Mouse (Mus musculus) forebrain, embryonic 13.5 days (tissue): ENCODE measurements around the gene Gm17027. TPM values are rescaled to one million over a fixed set of nuclear protein-coding genes. Genes with fewer than 3 reads are reported as not detected.
"Not testable (repeated sequence)": the region's sequence is repeated elsewhere in the genome, so short reads cannot be mapped to it uniquely, and the experiment has no call there.

Experiments used
- ATAC-seq: fragments of 200-750 bp; cut with Nextera tagmentation; 2 replicates; pipeline ENCODE4 v1.8.0; 2017
- H3K27ac ChIP-seq: fragments of 300-500 bp; sonication (generic); 2 replicates; pipeline ENCODE4 v1.5.1; 2015; ENCODE audit warnings: inconsistent platforms, mild to moderate bottlenecking, moderate library complexity
- H3K27me3 ChIP-seq: fragments of 300-500 bp; sonication (generic); 2 replicates; pipeline ENCODE4 v1.6.1; 2015; ENCODE audit warnings: mild to moderate bottlenecking, inconsistent platforms
- H3K36me3 ChIP-seq: fragments of 300-500 bp; sonication (generic); 2 replicates; pipeline ENCODE4 v1.6.1; 2015; ENCODE audit warnings: mild to moderate bottlenecking, inconsistent platforms; ENCODE audit not compliant: poor library complexity, severe bottlenecking
- H3K4me1 ChIP-seq: fragments of 300-500 bp; sonication (generic); 2 replicates; pipeline ENCODE4 v1.6.1; 2015; ENCODE audit warnings: inconsistent platforms
- H3K4me2 ChIP-seq: fragments of 300-500 bp; sonication (generic); 2 replicates; pipeline ENCODE4 v1.6.1; 2015; ENCODE audit warnings: inconsistent platforms, mild to moderate bottlenecking, moderate library complexity
- H3K4me3 ChIP-seq: fragments of 300-500 bp; sonication (generic); 2 replicates; pipeline ENCODE4 v1.5.1; 2015; ENCODE audit warnings: mild to moderate bottlenecking, inconsistent platforms
- H3K9ac ChIP-seq: fragments of 300-500 bp; sonication (generic); 2 replicates; pipeline ENCODE4 v1.6.1; 2015; ENCODE audit warnings: mild to moderate bottlenecking, inconsistent platforms
- H3K9me3 ChIP-seq: fragments of 300-500 bp; sonication (generic); replicated peaks from 2 replicates; pipeline ENCODE4 v1.6.1; 2016; ENCODE audit warnings: inconsistent platforms
- WGBS: fragments of 180-500 bp; shearing (Covaris S2); methylation state at CpG from one replicate; pipeline ENCODE4 v1.1.7; 2015; 5-methylcytosine and 5-hydroxymethylcytosine counted together
- polyA plus RNA-seq: library from polyadenylated mRNA; unstranded; fragments of >200 nt; fragmentation: Nextera tagmentation; extraction: Ambion mirVana; gene quantifications from 2 replicates; pipeline ENCODE4 v1.2.1, GENCODE M21; 2015

Gm17027 gene
- not detected in 2 replicates for polyA plus RNA-seq

DNA sequence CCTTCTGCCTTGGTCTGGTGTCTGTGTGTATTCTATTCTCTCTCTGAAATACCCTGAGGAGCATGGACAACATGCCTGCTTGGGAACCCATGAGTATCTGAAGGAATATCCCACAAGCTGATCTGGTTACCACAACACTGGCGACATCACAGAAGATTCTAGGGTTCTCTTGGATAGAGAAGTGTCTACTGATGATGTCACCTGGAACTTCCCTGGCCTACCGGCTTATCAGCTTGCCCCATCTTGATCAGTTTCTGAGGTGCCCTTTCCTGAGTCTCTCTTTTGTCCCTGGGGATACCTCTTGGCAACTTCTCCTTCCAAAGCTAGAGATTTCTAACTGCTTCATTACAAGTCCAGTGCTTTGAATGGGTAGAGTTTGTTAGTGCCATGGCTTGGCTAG lies at the start of gene Gm17027:
Gene Gm17027, minus strand, starts transcription at position 101 of the 400 bp plus-strand sequence.
- 78% methylated on average over 1 of the region's 2 CpGs for WGBS
- H3K4me2 ChIP-seq, H3K27me3 ChIP-seq, H3K4me3 ChIP-seq, H3K9me3 ChIP-seq, H3K4me1 ChIP-seq, H3K36me3 ChIP-seq, ATAC-seq, H3K27ac ChIP-seq, H3K9ac ChIP-seq: not testable (repeated sequence)

DNA sequence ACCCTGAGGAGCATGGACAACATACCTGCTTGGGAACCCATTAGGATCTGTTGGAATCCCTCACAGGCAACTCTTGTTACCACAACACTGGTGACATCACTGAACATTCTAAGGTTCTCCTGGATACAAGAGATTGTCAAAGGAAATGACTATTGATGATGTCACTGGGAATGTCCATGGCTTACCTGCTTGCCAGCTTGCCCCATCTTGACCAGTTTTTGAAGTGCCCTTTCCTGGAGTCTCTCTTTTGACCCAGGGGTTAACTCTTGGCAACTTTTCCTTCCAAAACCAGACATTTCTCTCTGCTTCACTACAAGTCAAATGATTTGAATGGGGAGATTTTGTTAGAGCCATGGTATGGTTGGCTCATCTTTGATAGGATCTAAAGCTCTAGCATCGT lies 28.3 kb upstream of the Gm17027 start, which contains the start of gene Gm3573:
Gene Gm3573, minus strand, starts transcription at position 101 of the 400 bp plus-strand sequence.
- not testable (repeated sequence) for H3K4me3 ChIP-seq, ATAC-seq

DNA sequence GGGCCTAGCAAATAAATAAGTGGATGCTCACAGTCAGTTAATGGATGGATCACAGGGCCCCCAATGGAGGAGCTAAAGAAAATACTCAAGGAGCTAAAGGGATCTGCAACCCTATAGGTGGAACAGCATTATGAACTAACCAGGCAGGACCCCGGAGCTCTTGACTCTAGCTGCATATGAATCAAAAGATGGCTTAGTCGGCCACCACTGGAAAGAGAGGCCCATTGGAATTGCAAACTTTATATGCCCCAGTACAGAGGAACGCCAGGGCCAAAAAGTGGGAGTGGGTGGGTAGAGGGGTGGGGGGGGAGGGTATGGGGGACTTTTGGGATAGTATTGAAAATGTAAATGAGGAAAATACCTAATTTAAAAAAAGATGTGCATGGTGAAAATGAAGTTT lies 21.5 kb upstream of the Gm17027 start:
- H3K4me1 ChIP-seq, H3K27me3 ChIP-seq, H3K4me2 ChIP-seq, H3K4me3 ChIP-seq, H3K9ac ChIP-seq, H3K36me3 ChIP-seq, H3K27ac ChIP-seq, H3K9me3 ChIP-seq, ATAC-seq: not testable (repeated sequence)
- WGBS, result 74% methylated on average over 3 of the region's 3 CpGs

More for the DNA sequence above, 28.3 kb upstream of the Gm17027 start, which contains the start of gene Gm3573:
- H3K9me3 ChIP-seq, H3K27me3 ChIP-seq, H3K9ac ChIP-seq, H3K4me1 ChIP-seq, H3K36me3 ChIP-seq, H3K27ac ChIP-seq, H3K4me2 ChIP-seq: not testable (repeated sequence)
- no CpG with 5 or more reads among the region's 1 CpGs for WGBS

DNA sequence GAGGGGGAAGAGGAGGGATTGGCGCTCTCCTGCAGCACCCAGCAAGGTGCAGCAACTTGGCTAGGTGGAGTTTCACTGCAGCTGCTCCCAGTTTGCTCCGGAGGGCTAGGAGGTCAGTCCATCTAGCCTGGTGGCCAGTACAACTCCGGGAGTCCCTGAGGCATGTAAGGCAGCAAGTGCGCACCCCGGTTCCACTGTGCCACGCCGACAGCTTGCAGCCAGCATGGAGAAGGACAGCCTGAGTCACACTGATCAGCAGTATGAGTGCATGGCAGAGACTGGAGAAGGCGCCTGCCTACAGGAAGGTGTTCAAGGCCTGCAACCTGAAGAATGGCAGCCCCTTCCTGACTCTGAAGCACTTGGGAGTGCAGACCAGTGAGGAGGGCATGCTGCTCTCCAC lies 27.9 kb downstream of the Gm17027 start:
- 75% methylated on average over 7 of the region's 8 CpGs for WGBS
- H3K9ac ChIP-seq, H3K4me2 ChIP-seq, H3K4me1 ChIP-seq, H3K27me3 ChIP-seq, ATAC-seq, H3K9me3 ChIP-seq, H3K27ac ChIP-seq, H3K36me3 ChIP-seq, H3K4me3 ChIP-seq: not testable (repeated sequence)

DNA sequence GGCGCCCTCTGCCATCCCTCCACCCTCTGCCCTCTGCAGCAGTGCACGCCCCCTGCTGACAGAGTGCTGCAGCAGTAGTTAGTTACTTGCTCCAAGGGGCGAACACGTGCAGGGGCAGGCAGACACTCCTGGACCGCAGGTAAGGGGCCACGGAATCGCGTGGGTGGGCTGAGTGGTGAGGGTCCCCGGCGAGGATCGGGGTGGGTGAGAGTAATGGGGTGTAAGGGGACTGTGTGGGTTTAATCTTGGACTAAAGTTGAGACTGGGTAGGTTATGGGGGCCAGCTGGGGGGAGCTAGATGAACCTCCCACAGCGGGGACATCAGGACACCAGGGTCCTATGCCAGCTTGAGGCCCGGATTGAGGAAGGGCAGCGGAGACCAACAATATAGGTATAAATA lies 28.6 kb downstream of the Gm17027 start:
- not testable (repeated sequence) for ATAC-seq, H3K4me3 ChIP-seq, H3K4me1 ChIP-seq, H3K27me3 ChIP-seq, H3K27ac ChIP-seq, H3K36me3 ChIP-seq, H3K9me3 ChIP-seq, H3K4me2 ChIP-seq, H3K9ac ChIP-seq
- 51% methylated on average over 10 of the region's 14 CpGs for WGBS

DNA sequence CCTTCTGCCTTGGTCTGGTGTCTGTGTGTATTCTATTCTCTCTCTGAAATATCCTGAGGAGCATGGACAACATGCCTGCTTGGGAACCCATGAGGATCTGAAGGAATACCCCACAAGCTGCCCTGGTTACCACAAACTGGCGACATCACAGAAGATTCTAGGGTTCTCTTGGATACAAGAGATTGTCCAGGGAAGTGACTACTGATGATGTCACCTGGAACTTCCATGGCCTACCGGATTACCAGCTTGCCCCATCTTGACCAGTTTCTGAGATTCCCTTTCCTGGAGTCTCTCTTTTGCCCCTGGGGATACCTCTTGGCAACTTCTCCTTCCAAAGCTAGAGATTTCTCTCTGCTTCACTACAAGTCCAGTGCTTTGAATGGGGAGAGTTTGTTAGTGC lies 45.2 kb downstream of the Gm17027 start, which contains the start of gene Gm7951:
Gene Gm7951, minus strand, starts transcription at position 101 of the 400 bp plus-strand sequence.
- WGBS, result 57% methylated on average over 1 of the region's 2 CpGs
- H3K4me1 ChIP-seq, H3K4me3 ChIP-seq, H3K4me2 ChIP-seq, H3K27ac ChIP-seq, ATAC-seq, H3K9me3 ChIP-seq, H3K27me3 ChIP-seq, H3K9ac ChIP-seq, H3K36me3 ChIP-seq: not testable (repeated sequence)

Other genes starting within 250 kb of the Gm17027 start
- gene 1700049E17Rik1, start 237.7 kb downstream of the Gm17027 start, polyA plus RNA-seq, result not detected in 2 replicates
- gene 1700024B05Rik, start 218.6 kb downstream of the Gm17027 start, polyA plus RNA-seq, result not detected in 2 replicates
- gene Gm6401, start 194.7 kb downstream of the Gm17027 start, polyA plus RNA-seq, result not detected in 2 replicates
- gene Gm3543, start 179.3 kb downstream of the Gm17027 start, polyA plus RNA-seq, result not detected in 2 replicates
- gene Gm7951, start 45.3 kb downstream of the Gm17027 start, polyA plus RNA-seq, result not detected in 2 replicates
- not detected in 2 replicates for gene Gm3573, start 28.2 kb upstream of the Gm17027 start, polyA plus RNA-seq
- not detected in 2 replicates for gene Gm17026, start 97.4 kb upstream of the Gm17027 start, polyA plus RNA-seq
- gene Gm9611, start 134.7 kb upstream of the Gm17027 start, polyA plus RNA-seq, result not detected in 2 replicates
- gene Gm7995, start 147.6 kb upstream of the Gm17027 start, polyA plus RNA-seq, result not detected in 2 replicates